8 mouse cellular contexts compared by ENCODE assay signal in genomic region chr13:45000836-45001227, GRCm38 (mm10). TPM values are rescaled to one million over a fixed set of nuclear protein-coding genes. Genes with fewer than 3 reads are reported as not detected.
DNase-seq lines count a peak whose midpoint lies in the region; ATAC-seq and TF ChIP-seq lines count a peak whose summit lies in the region.

No protein-coding gene starts in this region.

- H3K9me3 ChIP-seq in hindbrain, embryonic 10.5 days = 0 out of 2 replicates have a peak, but pooled peaks cover 3% of the 10 kb centered on the region
- H3K9me3 ChIP-seq in limb, embryonic 15.5 days = no peaks in the 10 kb centered on the region
- no peaks in the 10 kb centered on the region for H3K9me3 ChIP-seq in midbrain, embryonic 15.5 days

- H3K4me2 ChIP-seq in limb, embryonic 15.5 days = peak overlapping the region; percentile 71
- H3K4me2 ChIP-seq in midbrain, embryonic 15.5 days = peak overlapping the region; percentile 83

- intact Hi-C loops in left cerebral cortex, adult 2 months (cut with DNase I) = no loop called here
- intact Hi-C loops in left cerebral cortex, postnatal 14 days (cut with DNase I) = loop anchor here (10.0 kb wide), 1 partner anchor 474 kb away; no protein-coding TSS in a partner anchor

- H3K4me1 ChIP-seq in hindbrain, embryonic 10.5 days (replicated peaks) = peaks cover 28% of the 10 kb centered on the region
- H3K4me1 ChIP-seq in limb, embryonic 15.5 days = peaks cover 18% of the 10 kb centered on the region
- H3K4me1 ChIP-seq in midbrain, embryonic 15.5 days = peaks cover 25% of the 10 kb centered on the region

- H3K36me3 ChIP-seq in hindbrain, embryonic 10.5 days = peaks cover 7% of the 10 kb centered on the region
- peaks cover 3% of the 10 kb centered on the region; the same call in 1 of the 2 replicates for H3K36me3 ChIP-seq in limb, embryonic 15.5 days
- H3K36me3 ChIP-seq in midbrain, embryonic 15.5 days (replicated peaks) = no peaks in the 10 kb centered on the region

- peak; percentile 57; the same call in 1 of the 2 replicates for ATAC-seq in erythroblast, adult 5-6 weeks (replicated peaks; ENCODE audit: low FRiP score, poor library complexity, severe bottlenecking)
- ATAC-seq in limb, embryonic 15.5 days (ENCODE audit: insufficient number of reproducible peaks, low FRiP score, low TSS enrichment, low read depth) = no peak
- ATAC-seq in midbrain, embryonic 15.5 days (replicated peaks) = 0 out of 2 replicates have a peak, but pooled peaks have one; percentile 7

- no peak for DNase-seq in left cerebral cortex, adult 2 months (ENCODE audit: extremely low spot score in 1 of 2, low spot score in 2 of 2)
- no peak for DNase-seq in left cerebral cortex, postnatal 14 days (ENCODE audit: low spot score in 2 of 2)
- peak; percentile 59 for DNase-seq in brain, adult 2 months (ENCODE audit: low read depth, low spot score)
- peak; percentile 56 for DNase-seq in hindbrain, embryonic 10.5 days (ENCODE audit: low spot score)
- DNase-seq in thymus, postnatal 4 days = peak; percentile 70

- 24% methylated on average over 7 of the region's 7 CpGs for WGBS in hindbrain, embryonic 10.5 days
- WGBS in limb, embryonic 15.5 days = 18% methylated on average over 7 of the region's 7 CpGs
- 13% methylated on average over 7 of the region's 7 CpGs for WGBS in midbrain, embryonic 15.5 days

- TF ChIP-seq CTCF in left cerebral cortex, adult 2 months (IDR thresholded peaks at IDR 0.05) = peak; percentile 38

- H3K27ac ChIP-seq in left cerebral cortex, adult 2 months = no peak overlapping the region
- H3K27ac ChIP-seq in hindbrain, embryonic 10.5 days = peak overlapping the region; percentile 95
- H3K27ac ChIP-seq in limb, embryonic 15.5 days = peak overlapping the region; percentile 81; the same call in 1 of the 2 replicates
- peak overlapping the region; percentile 20; the same call in 1 of the 2 replicates for H3K27ac ChIP-seq in midbrain, embryonic 15.5 days

- no peaks in the 10 kb centered on the region for H3K27me3 ChIP-seq in hindbrain, embryonic 10.5 days (ENCODE audit: insufficient read depth, poor library complexity, severe bottlenecking)
- no peaks in the 10 kb centered on the region for H3K27me3 ChIP-seq in limb, embryonic 15.5 days
- no peaks in the 10 kb centered on the region for H3K27me3 ChIP-seq in midbrain, embryonic 15.5 days (replicated peaks)

- peak overlapping the region; percentile 99 for H3K4me3 ChIP-seq in left cerebral cortex, adult 2 months
- H3K4me3 ChIP-seq in hindbrain, embryonic 10.5 days = peak overlapping the region; percentile 87
- H3K4me3 ChIP-seq in limb, embryonic 15.5 days = peak overlapping the region; percentile 88
- H3K4me3 ChIP-seq in midbrain, embryonic 15.5 days = peak overlapping the region; percentile 55

- no peak overlapping the region for H3K9ac ChIP-seq in limb, embryonic 15.5 days
- H3K9ac ChIP-seq in midbrain, embryonic 15.5 days = peak overlapping the region; percentile 77

RNA-seq across cellular contexts. Expression of gene Dtnbp1, which starts 1.1 kb away (rescaled TPM):
- 10 to 100 TPM; 90.1 to 93.8 TPM for total RNA-seq in left cerebral cortex, adult 2 months (2021)
- 10 to 100 TPM; 78.9 to 89.5 TPM for total RNA-seq in left cerebral cortex, postnatal 14 days (2021)
- 11.9 and 25.9 TPM in 2 replicates for total RNA-seq in erythroblast, adult 5-6 weeks (2015; ENCODE audit: low replicate concordance)
- total RNA-seq in erythroblast, adult 5-6 weeks (2017; ENCODE audit: low replicate concordance) = 13.5 and 25.1 TPM in 2 replicates
- 80.7 and 85.4 TPM in 2 replicates for polyA plus RNA-seq in hindbrain, embryonic 10.5 days (2016; fragmentation: Nextera tagmentation; extraction: Ambion mirVana)
- polyA plus RNA-seq in limb, embryonic 15.5 days (2015; fragmentation: Nextera tagmentation; extraction: Ambion mirVana) = 64.6 and 64.9 TPM in 2 replicates
- polyA plus RNA-seq in midbrain, embryonic 15.5 days (2015; fragmentation: Nextera tagmentation; extraction: Ambion mirVana) = 141 and 146 TPM in 2 replicates

Comparison
In these comparisons a context has a peak if more than half of its experiments do, and no peak if none do; other contexts are left out.
1. DNase-seq: peak in brain, adult 2 months (single experiment), hindbrain, embryonic 10.5 days (single experiment) and thymus, postnatal 4 days (single experiment); none in left cerebral cortex, adult 2 months (0 of 2) and left cerebral cortex, postnatal 14 days (0 of 2).
2. Peak in every context shown above with its lines, with median percentiles within 50 percentile points of each other: H3K4me3 ChIP-seq.